Mouse (Mus musculus) liver, adult (tissue): ENCODE measurements around the gene C1qb.

Experiments
- GATA4 ChIP-seq: IDR thresholded peaks from 2 replicates; pipeline ENCODE4 v1.6.1; 2014; ENCODE audit warnings: mild to moderate bottlenecking, low read length; ENCODE audit not compliant: insufficient replicate concordance

C1qb gene

GRCm38 (mm10) chr4:136904767-136905539, 19.0 kb upstream of the C1qb start:
- no peak for TF ChIP-seq GATA4

GRCm38 (mm10) chr4:136899154-136899553, 13.2 kb upstream of the C1qb start:
- no peak for TF ChIP-seq GATA4

- TF ChIP-seq GATA4 = no peak
These were observed 12.7 kb upstream of the C1qb start, which contains the start of gene C1qa for GRCm38 (mm10) chr4:136898637-136899036. Gene C1qa, minus strand, starts transcription at chr4:136898803.

- TF ChIP-seq GATA4 = no peak
These were observed 12.2 kb upstream of the C1qb start for GRCm38 (mm10) chr4:136898084-136898598.

GRCm38 (mm10) chr4:136896461-136896860, 10.5 kb upstream of the C1qb start:
- TF ChIP-seq GATA4 = no peak

GRCm38 (mm10) chr4:136895861-136896260, 9.9 kb upstream of the C1qb start:
- no peak for TF ChIP-seq GATA4

- no peak for TF ChIP-seq GATA4
These were observed 8.8 kb upstream of the C1qb start for GRCm38 (mm10) chr4:136894821-136895220.

GRCm38 (mm10) chr4:136893691-136894543, 7.9 kb upstream of the C1qb start:
- no peak for TF ChIP-seq GATA4

- TF ChIP-seq GATA4 = no peak
These were observed 6.8 kb upstream of the C1qb start, which contains the start of gene C1qc for GRCm38 (mm10) chr4:136892811-136893210. Gene C1qc, minus strand, starts transcription at chr4:136893065.

- no peak for TF ChIP-seq GATA4
These were observed 6.4 kb upstream of the C1qb start for GRCm38 (mm10) chr4:136892371-136892770.

- no peak for TF ChIP-seq GATA4
These were observed 5.1 kb upstream of the C1qb start for GRCm38 (mm10) chr4:136891115-136891514.

GRCm38 (mm10) chr4:136889981-136890380, 4.0 kb upstream of the C1qb start:
- no peak for TF ChIP-seq GATA4

- no peak for TF ChIP-seq GATA4
These were observed 1.7 kb upstream of the C1qb start for GRCm38 (mm10) chr4:136887714-136888113.

GRCm38 (mm10) chr4:136878601-136879000, 7.4 kb downstream of the C1qb start:
- TF ChIP-seq GATA4 = no peak

- TF ChIP-seq GATA4 = no peak
These were observed 7.8 kb downstream of the C1qb start for GRCm38 (mm10) chr4:136878171-136878570.

- no peak for TF ChIP-seq GATA4
These were observed 9.0 kb downstream of the C1qb start for GRCm38 (mm10) chr4:136876971-136877370.
